Mouse (Mus musculus): ENCODE data around the gene Igdcc4. TPM values are rescaled to one million over a fixed set of nuclear protein-coding genes. Genes with fewer than 3 reads are reported as not detected.

The Igdcc4 gene
- total and polyA plus RNA-seq, 3 experiments, result under 0.01 to 0.14 TPM; not detected in 1

- H3K36me3 ChIP-seq (ENCODE audit: control insufficient read depth in 1 of 2, insufficient read depth in 2 of 2, low read length in 2 of 2), result peaks cover 7 to 18% of the 10 kb centered on the region in 2 experiments
These were observed 27.0 kb upstream of the Igdcc4 start for GRCm38 (mm10) chr9:65074251-65074650.

GRCm38 (mm10) chr9:65074855-65075493, 26.3 kb upstream of the Igdcc4 start:
- peak overlapping the region in 1 of 2 experiments; percentile 21; a peak in 1 of 4 replicates for H3K4me3 ChIP-seq (ENCODE audit: control insufficient read depth in 1 of 2, insufficient read depth in 1 of 2, low read depth in 2 of 2, low read length in 2 of 2)
- peak overlapping the region; percentile 68 for H3K27ac ChIP-seq (ENCODE audit: control insufficient read depth, low read depth, low read length)
- peak; percentile 92 for DNase-seq (ENCODE audit: low read depth, low spot score)
- H3K27me3 ChIP-seq (ENCODE audit: control insufficient read depth in 1 of 2, insufficient read depth in 2 of 2, low read length in 2 of 2), result no peaks in the 10 kb centered on the region
- H3K36me3 ChIP-seq (ENCODE audit: control insufficient read depth in 1 of 2, insufficient read depth in 2 of 2, low read length in 2 of 2), result peaks cover 7 to 16% of the 10 kb centered on the region in 2 experiments
- no peaks in the 10 kb centered on the region for H3K79me2 ChIP-seq (ENCODE audit: control insufficient read depth, insufficient read depth, low read length, poor library complexity)
- H3K4me1 ChIP-seq (ENCODE audit: control insufficient read depth in 1 of 2, insufficient read depth in 2 of 2, low read length in 2 of 2), result peaks cover 11 to 13% of the 10 kb centered on the region in 2 experiments
- H3K9me3 ChIP-seq (replicated peaks; ENCODE audit: insufficient read depth, low read length), result no peaks in the 10 kb centered on the region
- H3K9ac ChIP-seq (ENCODE audit: control insufficient read depth, low read depth, low read length, poor library complexity, severe bottlenecking), result peak overlapping the region; percentile 11; the same call in 1 of the 2 replicates
- TF ChIP-seq KAT2A (conservative IDR thresholded peaks at IDR 0.05; ENCODE audit: low read depth, low read length), result no peak
- no peak for TF ChIP-seq JUND (IDR thresholded peaks at IDR 0.05; ENCODE audit: low read depth, low read length)
- no peak for TF ChIP-seq ZKSCAN1 (IDR thresholded peaks at IDR 0.05; ENCODE audit: low read depth, low read length)
- TF ChIP-seq TBP (IDR thresholded peaks at IDR 0.05; ENCODE audit: low read depth, low read length), result no peak
- TF ChIP-seq UBTF (IDR thresholded peaks at IDR 0.05; ENCODE audit: borderline replicate concordance, insufficient read depth, low read depth, low read length), result no peak
- no peak for TF ChIP-seq GATA1 (IDR thresholded peaks at IDR 0.05; ENCODE audit: low read depth, low read length)
- peak; percentile 75 for TF ChIP-seq SIN3A (IDR thresholded peaks at IDR 0.05; ENCODE audit: low read length)
- TF ChIP-seq POLR2A (IDR thresholded peaks at IDR 0.05; ENCODE audit: control insufficient read depth in 1 of 2, insufficient read depth in 1 of 2, low read depth in 1 of 2, low read length in 2 of 2, poor library complexity in 1 of 2), result no peak
- peak; percentile 34; the same call in 1 of the 2 replicates for TF ChIP-seq HCFC1 (IDR thresholded peaks at IDR 0.05; ENCODE audit: low read depth, low read length)
- TF ChIP-seq TCF12 (IDR thresholded peaks at IDR 0.05; ENCODE audit: low read depth, low read length), result no peak
- TF ChIP-seq GABPA (IDR thresholded peaks at IDR 0.05; ENCODE audit: low read depth, low read length), result no peak
- no peak for TF ChIP-seq MYC (IDR thresholded peaks at IDR 0.05; ENCODE audit: low read depth, low read length)
- peak; percentile 37 for TF ChIP-seq ETS1 (IDR thresholded peaks at IDR 0.05; ENCODE audit: low read depth, low read length)
- TF ChIP-seq NRF1 (IDR thresholded peaks at IDR 0.05; ENCODE audit: insufficient read depth, low read depth, low read length, poor library complexity, severe bottlenecking), result no peak
- TF ChIP-seq CHD1 (IDR thresholded peaks at IDR 0.05; ENCODE audit: low read depth, low read length), result no peak
- no peak for TF ChIP-seq BHLHE40 (IDR thresholded peaks at IDR 0.05; ENCODE audit: borderline replicate concordance, low read depth, low read length)
- TF ChIP-seq RCOR1 (IDR thresholded peaks at IDR 0.05; ENCODE audit: low read depth, low read length), result peak; percentile 48; the same call in 1 of the 2 replicates
- TF ChIP-seq ZMIZ1 (IDR thresholded peaks at IDR 0.05; ENCODE audit: low read depth, low read length), result no peak
- TF ChIP-seq MEF2A (IDR thresholded peaks at IDR 0.05; ENCODE audit: extremely low read depth, insufficient replicate concordance, low read depth, low read length, poor library complexity, severe bottlenecking), result no peak
- TF ChIP-seq MXI1 (IDR thresholded peaks at IDR 0.05; ENCODE audit: low read depth, low read length), result peak; percentile 40; the same call in 1 of the 2 replicates
- TF ChIP-seq POLR2AphosphoS2 (IDR thresholded peaks at IDR 0.05; ENCODE audit: low read length), result peak; percentile 31; the same call in 1 of the 2 replicates
- TF ChIP-seq CHD2 (IDR thresholded peaks at IDR 0.05; ENCODE audit: low read length), result no peak
- TF ChIP-seq CTCF (IDR thresholded peaks at IDR 0.05 in 2 of 3, conservative IDR thresholded peaks at IDR 0.05 in 1 of 3; ENCODE audit: control insufficient read depth in 1 of 3, insufficient read depth in 1 of 3, low read depth in 2 of 3, low read length in 3 of 3, poor library complexity in 1 of 3, severe bottlenecking in 1 of 3), result no peak
- TF ChIP-seq RAD21 (IDR thresholded peaks at IDR 0.05; ENCODE audit: low read depth, low read length), result no peak
- no peak for TF ChIP-seq USF2 (IDR thresholded peaks at IDR 0.05; ENCODE audit: borderline replicate concordance in 1 of 2, insufficient read depth in 1 of 2, low read depth in 1 of 2, low read length in 2 of 2)
- no peak for TF ChIP-seq SMC3 (IDR thresholded peaks at IDR 0.05; ENCODE audit: low read depth, low read length)
- TF ChIP-seq ELF1 (IDR thresholded peaks at IDR 0.05; ENCODE audit: low read depth, low read length), result peak; percentile 54; the same call in 1 of the 2 replicates

More at GRCm38 (mm10) chr9:65074251-65074650, 27.0 kb upstream of the Igdcc4 start:
- no peaks in the 10 kb centered on the region for H3K79me2 ChIP-seq (ENCODE audit: control insufficient read depth, insufficient read depth, low read length, poor library complexity)
- no peak overlapping the region for H3K4me3 ChIP-seq (ENCODE audit: control insufficient read depth in 1 of 2, insufficient read depth in 1 of 2, low read depth in 2 of 2, low read length in 2 of 2)
- H3K27ac ChIP-seq (ENCODE audit: control insufficient read depth, low read depth, low read length), result no peak overlapping the region
- H3K4me1 ChIP-seq (ENCODE audit: control insufficient read depth in 1 of 2, insufficient read depth in 2 of 2, low read length in 2 of 2), result peaks cover 11 to 13% of the 10 kb centered on the region in 2 experiments
- H3K9ac ChIP-seq (ENCODE audit: control insufficient read depth, low read depth, low read length, poor library complexity, severe bottlenecking), result no peak overlapping the region
- no peaks in the 10 kb centered on the region for H3K27me3 ChIP-seq (ENCODE audit: control insufficient read depth in 1 of 2, insufficient read depth in 2 of 2, low read length in 2 of 2)
- no peak for DNase-seq (ENCODE audit: low read depth, low spot score)
- TF ChIP-seq POLR2A (IDR thresholded peaks at IDR 0.05; ENCODE audit: control insufficient read depth in 1 of 2, insufficient read depth in 1 of 2, low read depth in 1 of 2, low read length in 2 of 2, poor library complexity in 1 of 2) (no peak), JUND (IDR thresholded peaks at IDR 0.05; ENCODE audit: low read depth, low read length) (no peak), EP300 (IDR thresholded peaks at IDR 0.05; ENCODE audit: low read depth in 1 of 2, low read length in 2 of 2) (no peak), POLR2AphosphoS5 (IDR thresholded peaks at IDR 0.05; ENCODE audit: borderline replicate concordance, low read depth, low read length) (no peak), ELF1 (IDR thresholded peaks at IDR 0.05; ENCODE audit: low read depth, low read length) (no peak), ZMIZ1 (IDR thresholded peaks at IDR 0.05; ENCODE audit: low read depth, low read length) (no peak), MAZ (IDR thresholded peaks at IDR 0.05; ENCODE audit: low read depth, low read length) (no peak), ZNF384 (IDR thresholded peaks at IDR 0.05; ENCODE audit: low read depth, low read length) (no peak), CHD2 (IDR thresholded peaks at IDR 0.05; ENCODE audit: low read length) (no peak)
- no peaks in the 10 kb centered on the region for H3K9me3 ChIP-seq (replicated peaks; ENCODE audit: insufficient read depth, low read length)
